Mouse (Mus musculus): ENCODE results near the gene Tctn1. TPM values are rescaled to one million over a fixed set of nuclear protein-coding genes. Genes with fewer than 3 reads are reported as not detected.

The Tctn1 gene
- total and polyA plus RNA-seq, 3 experiments = 3.8 to 6.0 TPM; not detected in 1

GRCm38 (mm10) chr5:122263933-122264905, at the start of gene Tctn1 (continued):
- no peak for TF ChIP-seq POLR2AphosphoS5 (IDR thresholded peaks at IDR 0.05; ENCODE audit: borderline replicate concordance, low read depth, low read length)
- peak; percentile 85 for TF ChIP-seq ELF1 (IDR thresholded peaks at IDR 0.05; ENCODE audit: low read depth, low read length)
- TF ChIP-seq USF2 (IDR thresholded peaks at IDR 0.05; ENCODE audit: borderline replicate concordance in 1 of 2, insufficient read depth in 1 of 2, low read depth in 1 of 2, low read length in 2 of 2) = no peak
- no peak for TF ChIP-seq TCF12 (IDR thresholded peaks at IDR 0.05; ENCODE audit: low read depth, low read length)

DNA sequence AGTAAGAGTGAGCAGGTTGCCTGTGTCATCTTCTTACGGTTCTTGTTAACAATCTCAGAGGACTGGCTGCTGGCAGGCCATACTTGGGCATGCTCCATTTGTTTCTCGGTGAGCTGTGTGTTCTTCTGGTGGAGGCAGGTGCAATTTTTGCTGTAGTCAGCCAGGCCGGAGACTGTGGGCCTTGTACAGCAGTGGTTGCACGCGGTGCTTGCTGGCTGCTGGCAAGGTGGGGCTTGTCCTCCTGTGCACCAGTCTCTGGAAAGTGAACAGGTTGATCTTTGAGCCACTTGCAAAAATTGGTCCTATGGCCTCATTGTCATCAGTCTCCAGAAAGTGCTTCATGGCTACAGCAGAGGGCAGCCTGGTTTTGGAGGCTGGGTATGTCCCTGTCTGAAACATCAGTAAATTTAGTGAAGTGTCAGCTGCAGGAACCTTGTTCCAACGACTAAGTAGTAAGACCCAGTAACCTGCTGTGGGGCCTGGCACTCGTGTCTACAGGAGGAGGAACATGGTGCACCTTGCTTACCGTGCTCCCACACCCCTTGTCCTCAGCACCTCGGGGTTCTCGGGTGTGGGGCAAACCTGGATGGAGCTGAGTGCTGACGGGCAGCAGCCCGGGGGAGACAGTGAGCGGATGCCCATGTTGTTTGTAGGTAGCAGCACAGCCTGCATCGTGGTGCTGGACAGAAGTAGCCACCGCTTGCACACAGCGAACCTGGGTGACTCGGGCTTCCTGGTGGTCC, 48.9 kb upstream of the Tctn1 start:
- H3K4me1 ChIP-seq (ENCODE audit: control insufficient read depth in 1 of 2, insufficient read depth in 2 of 2, low read length in 2 of 2) = peaks cover 0 to 7% of the 10 kb centered on the region in 2 experiments; a peak in 2 of 4 replicates
- TF ChIP-seq ZNF384 (IDR thresholded peaks at IDR 0.05; ENCODE audit: low read depth, low read length) = no peak
- TF ChIP-seq POLR2A (IDR thresholded peaks at IDR 0.05; ENCODE audit: control insufficient read depth in 1 of 2, insufficient read depth in 1 of 2, low read depth in 1 of 2, low read length in 2 of 2, poor library complexity in 1 of 2) = no peak
- TF ChIP-seq MEF2A (IDR thresholded peaks at IDR 0.05; ENCODE audit: extremely low read depth, insufficient replicate concordance, low read depth, low read length, poor library complexity, severe bottlenecking) = no peak
- TF ChIP-seq HCFC1 (IDR thresholded peaks at IDR 0.05; ENCODE audit: low read depth, low read length) = no peak
- no peak for TF ChIP-seq EP300 (IDR thresholded peaks at IDR 0.05; ENCODE audit: low read depth in 1 of 2, low read length in 2 of 2)
- TF ChIP-seq USF2 (IDR thresholded peaks at IDR 0.05; ENCODE audit: borderline replicate concordance in 1 of 2, insufficient read depth in 1 of 2, low read depth in 1 of 2, low read length in 2 of 2) = no peak
- TF ChIP-seq JUND (IDR thresholded peaks at IDR 0.05; ENCODE audit: low read depth, low read length) = no peak
- TF ChIP-seq RAD21 (IDR thresholded peaks at IDR 0.05; ENCODE audit: low read depth, low read length) = no peak
- no peak for TF ChIP-seq UBTF (IDR thresholded peaks at IDR 0.05; ENCODE audit: borderline replicate concordance, insufficient read depth, low read depth, low read length)
- no peak for TF ChIP-seq MAZ (IDR thresholded peaks at IDR 0.05; ENCODE audit: low read depth, low read length)
- TF ChIP-seq SMC3 (IDR thresholded peaks at IDR 0.05; ENCODE audit: low read depth, low read length) = no peak
- no peak overlapping the region for H3K4me3 ChIP-seq (ENCODE audit: control insufficient read depth in 1 of 2, insufficient read depth in 1 of 2, low read depth in 2 of 2, low read length in 2 of 2)
- no peak for DNase-seq (ENCODE audit: low read depth, low spot score)
- no peak overlapping the region for H3K27ac ChIP-seq (ENCODE audit: control insufficient read depth, low read depth, low read length)
- H3K79me2 ChIP-seq (ENCODE audit: control insufficient read depth, insufficient read depth, low read length, poor library complexity) = no peaks in the 10 kb centered on the region
- H3K9ac ChIP-seq (ENCODE audit: control insufficient read depth, low read depth, low read length, poor library complexity, severe bottlenecking) = no peak overlapping the region
- no peaks in the 10 kb centered on the region for H3K27me3 ChIP-seq (ENCODE audit: control insufficient read depth in 1 of 2, insufficient read depth in 2 of 2, low read length in 2 of 2)
- no peaks in the 10 kb centered on the region for H3K9me3 ChIP-seq (replicated peaks; ENCODE audit: insufficient read depth, low read length)
- peaks cover 5 to 7% of the 10 kb centered on the region in 2 experiments; a peak in 3 of 4 replicates for H3K36me3 ChIP-seq (ENCODE audit: control insufficient read depth in 1 of 2, insufficient read depth in 2 of 2, low read length in 2 of 2)

All from MEL (cell line).